Mouse (Mus musculus) Muller cell, postnatal 12 days (primary cell): Measurements from ENCODE around the gene Ulk4.
"Not testable (repeated sequence)": the region's sequence is repeated elsewhere in the genome, so short reads cannot be mapped to it uniquely, and the experiment has no call there.

Experiments used
- DNase-seq: peaks from one replicate; pipeline ENCODE4 v3.0.0-alpha.2; 2015; ENCODE audit errors: inconsistent ontology term

The Ulk4 gene

DNA sequence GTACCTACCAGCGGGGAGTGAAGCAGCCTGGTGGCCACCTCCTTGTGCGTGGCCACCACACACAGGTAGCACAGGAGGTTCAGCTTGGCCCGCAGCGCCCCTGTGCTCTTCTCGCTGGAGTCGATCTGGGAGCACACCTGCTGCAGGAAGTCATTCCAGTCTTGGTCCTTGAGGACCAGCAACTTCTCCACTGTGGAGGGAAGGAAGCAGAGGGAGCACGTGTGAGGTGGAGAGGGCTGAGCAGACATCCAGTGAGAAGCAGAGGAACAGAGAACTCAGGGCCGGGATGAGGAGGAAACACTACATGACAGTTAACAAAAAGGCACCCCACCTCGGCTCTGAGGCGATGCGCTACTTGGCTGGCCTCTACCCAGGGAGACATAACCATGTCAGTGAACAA lies 26.1 kb downstream of the Ulk4 start:
- DNase-seq = no peak

DNA sequence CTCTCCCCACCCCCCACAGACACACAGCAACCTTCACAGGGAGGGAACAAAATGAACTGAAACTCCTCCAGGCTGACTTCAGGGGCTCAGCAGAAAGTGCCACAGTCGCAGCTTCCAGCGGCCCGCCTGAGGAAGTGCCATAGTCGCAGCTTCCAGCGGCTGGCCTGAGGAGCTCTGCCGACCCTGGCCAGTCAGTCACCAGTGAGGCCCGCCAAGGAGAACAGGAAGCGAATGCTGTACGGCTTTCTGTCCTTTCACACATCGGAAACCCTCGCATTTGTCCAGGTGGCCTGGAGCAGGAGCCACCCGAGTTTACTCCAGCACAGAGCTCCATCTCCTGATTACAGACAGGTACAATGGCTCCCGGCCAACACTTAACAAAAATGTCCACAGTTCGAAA lies 27.2 kb downstream of the Ulk4 start:
- DNase-seq = no peak

DNA sequence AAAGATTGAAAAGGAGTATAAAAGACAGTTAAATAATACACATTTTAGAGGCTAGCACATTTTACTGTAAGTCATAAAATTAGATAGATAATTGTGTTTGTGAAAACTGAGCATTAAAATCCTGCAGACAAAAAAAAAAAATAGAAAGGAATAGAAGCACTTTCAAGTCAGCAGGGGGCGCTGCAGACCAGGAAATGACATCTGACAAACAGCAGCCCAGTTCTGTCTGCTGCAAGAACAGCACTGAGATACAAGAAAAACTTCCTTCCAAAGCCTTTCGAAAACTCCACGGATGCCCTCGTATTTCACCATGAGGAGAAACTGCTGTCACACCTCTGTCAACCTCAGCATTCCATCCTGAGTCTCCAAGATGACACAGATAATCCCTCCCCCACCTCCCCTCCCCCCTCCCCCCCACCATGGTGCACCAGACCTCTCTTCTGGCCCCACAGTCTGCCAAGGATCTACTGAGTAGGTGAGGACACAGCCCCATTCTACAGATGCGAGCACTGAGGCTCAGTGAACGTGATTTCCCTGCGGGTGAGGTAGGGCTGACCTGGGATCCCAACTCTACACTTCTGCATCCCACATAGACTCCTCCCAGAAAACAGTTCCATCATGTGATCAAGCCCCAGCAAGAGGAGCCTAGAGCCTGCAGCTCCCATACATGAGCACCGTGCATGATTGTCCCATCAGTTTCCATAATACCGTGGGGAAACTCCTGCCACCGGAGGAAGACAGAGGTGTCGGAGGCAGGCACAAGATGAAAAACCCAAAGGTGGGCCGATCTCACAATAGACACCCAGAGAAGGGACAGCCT lies 28.8 kb downstream of the Ulk4 start:
- peak; percentile 37 for DNase-seq

DNA sequence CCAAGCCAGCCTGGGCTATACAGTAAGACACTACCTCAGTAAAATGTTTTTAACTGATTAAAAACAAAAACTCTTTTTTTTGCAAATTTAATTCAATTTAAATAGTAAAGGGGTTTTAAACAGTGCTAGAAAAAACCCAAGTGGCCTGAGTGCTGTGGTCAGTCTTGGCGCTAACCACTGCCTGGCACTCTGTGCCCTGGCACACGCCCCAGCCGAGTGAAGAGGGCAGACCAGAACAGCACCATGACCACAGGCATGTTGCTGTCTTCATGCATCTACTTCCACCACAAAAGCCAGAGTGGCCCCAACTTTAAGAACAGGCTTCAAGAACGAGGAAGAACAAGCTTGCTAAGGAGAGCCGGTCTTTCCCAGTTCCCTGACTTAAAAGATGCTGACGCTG lies 29.9 kb downstream of the Ulk4 start:
- no peak for DNase-seq

DNA sequence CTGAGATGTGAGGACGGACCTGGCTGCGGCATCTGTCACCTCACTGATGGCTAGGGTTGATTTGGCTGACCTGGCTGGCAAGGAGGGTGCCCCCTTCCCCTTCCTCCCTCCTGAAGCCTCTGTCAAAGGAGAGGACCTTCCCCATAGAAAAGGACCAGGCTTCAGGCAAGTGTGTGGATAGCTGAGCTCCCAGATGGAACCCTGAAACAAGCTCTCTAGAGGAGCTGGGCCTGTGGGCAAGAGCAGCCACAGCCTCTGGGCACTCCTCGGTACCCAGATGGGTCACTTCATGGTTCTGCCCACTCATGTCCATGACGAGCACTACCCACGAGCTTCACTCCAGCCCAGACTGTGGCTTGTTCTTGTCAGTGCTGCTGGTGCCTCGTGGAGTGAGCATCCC lies 34.7 kb downstream of the Ulk4 start:
- DNase-seq = no peak

DNA sequence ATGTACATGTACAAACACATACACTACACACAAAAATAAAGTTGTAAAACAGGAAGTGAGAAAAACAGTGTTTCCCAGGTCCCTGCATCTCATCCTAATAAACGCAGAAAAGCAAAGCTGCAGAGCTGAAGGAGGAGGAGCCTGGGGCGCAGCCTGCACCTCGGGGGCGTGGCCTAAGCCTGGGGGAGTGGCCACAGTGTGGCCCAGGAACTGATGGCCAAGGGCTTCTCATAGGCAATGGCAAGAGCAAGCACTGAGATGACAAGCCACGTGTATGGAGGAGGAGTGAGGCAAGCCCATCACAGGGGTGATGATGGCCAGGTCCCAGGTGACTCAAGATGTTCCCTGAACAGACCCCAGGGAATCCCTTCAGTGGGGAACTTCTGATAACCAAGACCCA lies 35.2 kb downstream of the Ulk4 start:
- no peak for DNase-seq

DNA sequence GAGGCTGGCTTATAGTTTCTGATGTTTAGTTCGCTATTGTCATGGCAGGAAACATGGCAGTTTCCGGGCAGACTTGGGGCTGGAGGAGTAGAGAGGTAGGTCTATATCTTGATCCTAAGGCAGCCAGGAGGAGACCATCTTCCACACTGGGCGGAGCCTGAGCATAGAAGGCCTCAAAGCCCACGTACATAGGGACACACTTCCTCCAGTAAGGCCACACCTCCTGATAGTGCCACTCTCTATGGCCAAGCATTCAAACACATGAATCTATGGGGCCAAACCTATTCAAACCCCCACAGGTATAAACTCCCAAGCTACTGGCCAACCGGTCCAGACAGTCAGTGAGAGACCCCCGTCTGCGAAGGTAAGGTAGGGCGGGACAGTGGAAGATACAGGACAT lies 35.6 kb downstream of the Ulk4 start:
- no peak for DNase-seq

DNA sequence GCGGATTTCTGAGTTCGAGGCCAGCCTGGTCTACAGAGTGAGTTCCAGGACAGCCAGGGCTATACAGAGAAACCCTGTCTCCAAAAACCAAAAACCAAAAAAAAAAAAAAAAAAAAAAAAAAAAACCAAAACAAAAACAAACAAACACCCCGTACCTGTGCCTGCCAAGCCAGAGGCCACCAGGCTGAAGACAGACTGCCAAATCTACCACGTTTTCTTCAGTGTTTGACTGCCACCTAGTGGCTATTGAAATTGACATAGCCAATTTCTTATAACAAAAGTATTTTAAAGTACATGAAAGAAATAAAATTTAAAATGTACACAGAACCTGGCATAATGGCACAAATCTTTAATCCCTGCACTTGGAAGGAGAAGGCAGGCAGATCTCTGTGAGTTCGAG lies 36.8 kb downstream of the Ulk4 start:
- DNase-seq = peak; percentile 29

DNA sequence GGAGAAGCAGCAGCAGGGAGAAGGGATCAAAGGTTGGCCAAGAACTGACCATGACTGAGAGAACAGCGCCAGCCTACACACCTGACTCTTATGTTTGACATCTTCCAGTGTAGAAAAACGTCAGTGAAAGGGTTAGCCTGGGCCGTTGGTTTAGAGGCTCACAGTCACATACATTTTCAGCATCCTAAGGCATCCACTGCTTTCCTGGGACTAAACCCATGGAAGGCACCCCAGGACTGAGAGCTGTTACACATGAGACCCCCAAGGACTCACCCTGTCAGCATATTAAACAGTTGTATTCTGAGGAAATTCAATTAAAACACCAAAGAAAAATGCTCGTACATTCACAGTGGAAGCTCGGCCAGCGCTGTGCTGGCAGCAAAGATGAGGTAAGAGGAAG lies 37.4 kb downstream of the Ulk4 start:
- no peak for DNase-seq

DNA sequence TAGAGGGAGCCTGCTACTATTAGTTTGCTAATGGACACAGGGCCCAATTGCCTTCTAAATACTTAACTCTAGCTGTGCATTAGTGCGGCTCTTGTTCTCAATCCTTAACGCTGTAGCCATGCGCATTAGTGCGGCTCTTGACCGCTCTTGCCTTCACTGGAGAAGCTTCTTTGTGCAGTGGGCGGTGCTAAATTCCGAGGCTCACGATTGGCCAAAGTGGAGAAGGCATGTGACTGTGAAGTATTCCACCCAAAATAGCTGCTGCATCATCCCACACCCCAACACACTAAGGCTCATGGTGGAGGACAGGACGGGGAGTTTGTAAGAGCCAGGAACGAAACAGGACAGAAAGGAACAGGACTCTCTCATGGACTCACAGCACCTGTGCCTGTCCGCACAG lies 58.4 kb downstream of the Ulk4 start:
- DNase-seq = no peak

DNA sequence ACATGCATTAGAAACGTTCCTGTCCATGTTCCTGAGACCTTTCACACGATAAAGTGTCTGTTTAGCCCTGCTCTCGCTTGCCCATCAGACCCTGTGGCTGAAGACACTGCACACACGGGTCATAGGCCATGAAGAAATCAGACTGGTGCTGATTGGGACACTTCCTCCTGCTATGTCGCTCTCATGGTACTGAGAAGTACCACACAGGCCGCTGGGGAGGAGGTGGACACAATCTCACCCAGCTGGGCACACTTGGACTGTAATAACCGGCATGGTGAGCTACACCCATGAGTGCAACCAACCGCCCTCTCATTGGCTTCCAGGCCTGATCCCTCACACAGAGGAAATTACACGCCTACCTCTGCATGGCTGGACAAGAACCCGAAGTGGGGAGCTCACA lies 58.8 kb downstream of the Ulk4 start:
- DNase-seq = no peak

DNA sequence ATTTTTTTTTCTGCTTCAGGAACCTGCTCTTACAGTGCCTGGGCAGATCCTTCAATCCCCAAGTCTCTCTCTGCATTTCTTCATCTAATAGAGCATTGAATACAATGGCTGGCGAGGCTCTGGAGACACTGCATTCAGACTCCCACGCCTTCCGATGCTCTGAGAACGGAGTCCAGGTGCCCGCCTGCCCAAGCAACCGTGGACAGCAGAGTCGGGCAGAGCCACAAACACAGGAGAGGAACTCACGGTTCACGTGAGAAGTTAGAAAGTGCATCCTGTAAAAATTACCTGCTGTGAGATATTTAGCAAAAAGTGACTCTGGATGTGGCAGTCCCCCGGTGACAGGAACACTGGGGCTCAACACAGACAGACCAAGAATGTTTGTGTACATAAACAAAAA lies 59.3 kb downstream of the Ulk4 start:
- no peak for DNase-seq

DNA sequence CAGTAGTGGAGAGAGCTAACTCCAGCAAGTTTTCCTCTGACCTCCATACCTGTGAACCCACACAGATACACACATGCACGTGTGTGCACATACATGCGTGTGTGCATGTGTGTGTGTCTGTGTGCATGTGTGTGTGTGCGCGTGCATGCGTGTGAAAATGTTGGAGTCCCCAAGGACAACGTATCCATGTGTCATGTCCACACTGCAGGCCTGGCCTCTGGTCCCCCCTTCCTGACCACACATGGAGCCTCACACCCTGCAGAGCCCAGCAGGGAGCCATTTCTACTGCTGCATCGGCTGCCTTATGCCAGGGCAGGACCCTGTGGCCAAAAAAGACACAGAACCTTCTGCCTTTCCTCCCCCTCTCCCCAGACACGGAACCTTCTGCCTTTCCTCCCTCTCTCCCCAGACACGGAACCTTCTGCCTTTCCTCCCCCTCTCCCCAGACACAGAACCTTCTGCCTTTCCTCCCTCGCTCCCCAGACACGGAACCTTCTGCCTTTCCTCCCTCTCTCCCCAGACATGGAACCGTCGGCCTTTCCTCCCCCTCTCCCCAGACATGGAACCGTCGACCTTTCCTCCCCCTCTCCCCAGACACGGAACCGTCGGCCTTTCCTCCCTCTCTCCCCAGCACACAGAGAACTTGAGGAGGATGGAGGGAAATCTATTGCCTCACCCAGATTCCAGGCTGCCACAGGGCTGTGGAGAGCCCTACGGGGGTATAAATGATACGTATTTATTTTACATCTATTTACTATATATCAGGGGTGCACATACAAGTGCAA lies 60.3 kb downstream of the Ulk4 start:
- DNase-seq = no peak

DNA sequence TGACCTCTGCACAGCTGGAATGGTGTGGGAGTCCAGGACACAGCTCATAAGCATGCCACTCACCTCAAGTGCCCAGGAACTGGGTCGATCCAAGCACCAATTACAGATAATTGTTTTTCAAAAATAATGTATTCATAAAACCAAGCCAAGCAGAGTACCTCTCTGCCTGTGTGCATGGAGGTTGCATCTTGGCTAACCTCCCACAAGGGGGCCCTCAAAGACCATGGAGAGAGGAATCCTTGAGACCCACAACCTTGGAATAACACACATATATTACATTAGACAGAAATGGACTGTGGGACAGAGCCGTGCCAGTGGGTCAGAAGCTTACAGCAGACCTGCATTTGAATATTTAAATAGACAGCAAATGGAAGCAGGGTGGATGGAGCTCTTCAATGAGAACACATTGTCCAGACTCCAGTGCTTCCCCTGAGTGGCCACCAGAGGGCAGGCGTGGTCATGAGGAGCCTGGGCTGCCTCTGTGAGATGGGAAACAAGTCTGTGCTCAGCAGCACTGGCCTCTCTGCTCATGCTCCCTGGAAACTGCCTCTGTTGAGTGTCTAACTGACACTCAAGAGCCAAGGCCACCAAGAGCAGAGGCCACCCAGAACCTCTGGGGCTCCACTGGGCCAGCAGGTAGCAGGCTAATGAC lies 61.5 kb downstream of the Ulk4 start:
- peak; percentile 53 for DNase-seq

DNA sequence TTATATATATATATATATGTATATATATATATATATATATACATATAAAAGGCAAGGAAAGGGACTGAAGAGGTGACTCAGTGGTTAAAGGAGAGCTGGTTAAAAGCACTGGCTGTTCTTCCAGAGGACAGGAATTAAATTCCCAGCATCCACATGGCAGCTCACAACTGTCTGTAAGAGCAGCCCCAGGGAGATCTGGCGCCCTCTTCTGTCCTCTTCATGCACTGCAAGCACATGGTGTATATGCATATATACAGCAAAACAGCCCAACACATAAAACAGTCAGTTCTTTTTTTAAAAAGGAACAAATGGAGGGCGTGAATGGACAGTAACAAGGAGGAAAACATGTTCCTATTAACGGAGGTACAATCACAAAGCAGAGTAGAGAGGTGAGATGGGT lies 64.7 kb downstream of the Ulk4 start:
- DNase-seq = no peak

DNA sequence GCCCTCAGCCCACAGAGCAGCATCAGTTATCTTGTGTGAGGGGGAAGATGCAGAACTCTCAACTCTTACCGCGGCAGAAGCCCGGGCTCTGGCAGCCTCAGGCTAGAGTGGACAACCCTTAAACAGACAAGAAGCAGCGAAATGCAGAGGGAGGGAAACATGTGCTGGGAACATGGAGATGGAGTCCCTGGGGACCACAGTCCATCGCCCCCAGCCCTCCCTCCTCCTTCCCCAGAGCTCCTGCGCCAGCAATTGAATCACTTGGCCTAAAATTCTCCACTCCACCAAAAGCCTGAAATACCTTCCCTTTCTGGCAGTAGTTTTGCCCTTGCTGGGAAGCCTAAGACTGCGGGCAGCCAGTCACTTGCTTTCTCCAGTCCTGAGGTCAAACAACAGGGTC lies 72.0 kb downstream of the Ulk4 start:
- DNase-seq = no peak

DNA sequence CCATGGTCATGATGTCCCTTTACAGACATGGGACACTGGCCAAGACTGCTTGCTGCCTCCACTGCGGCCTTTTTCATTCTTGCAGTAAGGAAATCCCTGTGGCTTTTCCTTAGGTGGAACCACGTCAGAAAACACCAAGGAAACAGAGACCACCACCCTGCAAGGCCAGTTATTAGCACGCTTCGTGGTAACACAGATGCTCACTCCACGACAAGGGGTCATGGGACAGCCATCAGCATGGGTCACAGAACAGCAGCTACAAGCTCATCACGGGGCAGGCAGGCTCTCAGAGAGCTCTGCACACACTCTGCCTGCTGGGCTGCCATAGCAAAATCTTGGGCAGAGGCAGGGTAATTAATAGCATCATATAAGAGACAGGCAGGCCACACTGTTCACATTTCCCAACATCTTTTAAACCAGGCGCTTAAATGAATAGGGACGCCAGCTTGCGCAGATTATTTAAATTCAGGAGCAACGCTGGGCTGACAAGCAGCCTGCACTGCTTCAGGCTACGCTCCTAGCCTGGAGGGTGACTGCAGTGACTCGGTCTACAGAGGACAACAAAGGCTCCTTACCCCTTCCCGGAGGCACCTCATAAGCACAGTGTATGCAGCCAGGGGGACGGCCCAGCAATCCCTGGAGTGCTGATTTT lies 72.7 kb downstream of the Ulk4 start:
- DNase-seq = no peak

DNA sequence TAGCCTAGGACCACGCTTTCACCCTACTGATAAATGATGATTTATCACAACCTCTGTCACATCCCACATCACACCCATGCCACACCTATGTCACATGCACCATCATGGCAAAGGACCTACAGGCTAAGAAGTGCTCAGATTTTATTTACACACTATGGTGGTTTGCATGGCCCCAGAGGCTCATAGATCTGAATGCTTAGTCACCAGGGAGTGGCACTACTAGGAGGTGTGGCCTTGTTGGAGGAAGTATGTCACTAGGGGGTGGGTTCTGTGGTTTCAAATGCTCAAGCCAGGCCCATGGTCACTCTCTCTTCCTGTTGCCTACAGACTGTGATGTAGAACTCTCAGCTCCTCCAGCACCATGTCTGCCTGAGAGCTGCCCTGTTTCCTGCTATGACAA lies 73.3 kb downstream of the Ulk4 start:
- DNase-seq = no peak

DNA sequence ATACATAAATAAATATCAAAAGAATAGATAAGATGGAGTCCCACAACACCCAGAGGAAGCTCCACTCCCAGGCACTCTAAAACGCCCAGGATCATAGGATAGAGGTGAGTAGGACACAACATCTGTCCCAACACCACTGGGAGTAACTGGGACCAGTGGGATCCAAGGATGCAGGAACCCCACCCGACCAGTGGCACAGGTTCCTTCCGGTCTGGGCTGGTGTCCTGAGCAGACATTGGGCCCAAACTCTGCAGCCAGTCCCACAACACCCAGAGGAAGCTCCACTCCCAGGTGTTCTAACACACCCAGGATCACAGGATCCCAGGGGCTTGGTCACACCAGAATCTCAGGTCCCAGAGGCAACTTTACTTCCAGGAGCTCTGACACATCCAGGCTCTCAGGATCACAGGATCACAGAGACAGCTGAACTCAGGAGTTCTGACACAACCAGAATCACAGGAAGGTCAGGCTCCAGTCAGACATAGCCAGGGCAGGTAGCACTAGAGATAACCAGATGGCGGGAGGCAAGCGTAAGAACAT lies 77.8 kb downstream of the Ulk4 start:
- DNase-seq = not testable (repeated sequence)

DNA sequence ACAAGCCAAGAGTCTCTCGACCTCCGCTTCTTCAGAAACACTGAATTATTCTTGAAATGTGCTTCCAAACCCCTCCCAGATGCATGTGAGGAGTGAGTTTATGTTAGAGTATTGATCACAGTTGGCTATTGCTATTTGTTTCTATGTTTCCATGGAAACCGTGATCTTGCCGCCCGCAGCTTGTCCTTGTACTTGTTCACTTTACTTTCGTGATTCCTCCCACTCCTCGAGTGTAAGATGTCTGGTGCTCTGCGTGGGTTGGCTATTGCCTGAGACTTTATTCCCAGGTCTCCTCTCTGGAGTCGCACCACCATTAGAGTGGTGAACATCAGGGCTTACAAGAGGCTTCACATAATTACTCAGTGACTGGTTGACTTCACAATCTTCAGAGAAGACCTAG lies 80.5 kb downstream of the Ulk4 start:
- no peak for DNase-seq

DNA sequence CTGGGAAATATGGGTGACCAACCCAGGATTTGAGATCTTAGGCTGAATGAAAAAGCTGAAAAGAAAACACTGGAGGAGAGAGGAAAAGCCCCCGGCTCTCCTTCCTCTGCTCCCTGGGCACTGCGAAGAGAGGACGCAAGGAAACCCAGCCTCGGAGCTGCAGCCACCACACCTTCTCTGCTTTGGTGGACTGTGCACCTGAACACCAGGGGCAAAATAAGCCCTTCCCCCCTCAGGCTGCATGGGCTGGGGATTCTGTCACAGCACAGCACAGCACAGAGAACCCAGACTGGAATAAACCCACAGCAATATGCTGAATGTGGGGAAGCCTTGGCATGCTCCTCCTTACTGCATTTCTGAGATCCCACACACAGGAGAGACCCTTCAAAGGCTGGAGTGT lies 81.9 kb downstream of the Ulk4 start:
- no peak for DNase-seq
